Mouse (Mus musculus): ENCODE data around the gene Moxd1. TPM values are rescaled to one million over a fixed set of nuclear protein-coding genes. Genes with fewer than 3 reads are reported as not detected.
A peak's percentile ranks its signal among the peaks of the same experiment; 100 is the strongest.

Gene Moxd1
- total and polyA plus RNA-seq, 3 experiments = 0.32 to 0.53 (median 0.50) TPM

DNA sequence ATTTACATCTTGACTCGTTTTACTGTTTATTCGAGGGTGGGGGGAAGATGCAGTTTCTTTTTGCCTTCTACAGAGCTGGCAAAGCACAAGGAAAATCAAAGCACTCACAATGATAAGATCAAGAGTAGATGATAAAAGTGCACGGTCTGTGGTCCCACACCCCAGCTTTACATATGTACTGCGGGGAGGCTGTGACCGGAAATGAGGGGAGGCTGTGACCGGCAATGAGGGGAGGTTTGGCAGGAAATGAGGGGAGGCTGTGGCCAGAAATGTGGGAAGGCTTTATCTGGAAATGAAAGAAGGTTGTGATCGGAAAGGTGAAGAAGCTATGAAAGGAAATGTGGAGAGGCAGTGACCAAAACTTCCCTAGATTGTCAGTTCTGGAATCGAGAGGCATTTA, 68.3 kb downstream of the Moxd1 start:
- TF ChIP-seq POLR2A (IDR thresholded peaks at IDR 0.05; ENCODE audit: insufficient read depth, low read depth, low read length) (no peak), EP300 (IDR thresholded peaks at IDR 0.05; ENCODE audit: insufficient read depth, low read depth, low read length) (no peak), CTCF (IDR thresholded peaks at IDR 0.05) (no peak)
- Histone ChIP-seq H3K9ac (ENCODE audit: low read depth, low read length) (no peak overlapping the region), H3K4me1 (ENCODE audit: control insufficient read depth, insufficient read depth, low read length) (no peaks in the 10 kb centered on the region), H3K4me3 (no peak overlapping the region), H3K27me3 (ENCODE audit: control insufficient read depth, insufficient read depth, low read length) (no peaks in the 10 kb centered on the region), H3K79me2 (replicated peaks; ENCODE audit: control insufficient read depth, insufficient read depth, low read length) (no peaks in the 10 kb centered on the region), H3K36me3 (ENCODE audit: control insufficient read depth, insufficient read depth, low read length) (no peaks in the 10 kb centered on the region), H3K27ac (no peak overlapping the region)
- intact Hi-C loops (cut with DNase I) = loop anchor here (10.0 kb wide), 1 partner anchor 477 kb away; no protein-coding TSS in a partner anchor
- 25% methylated on average over 8 of the region's 8 CpGs for WGBS
- no peak for DNase-seq

GRCm38 (mm10) chr10:24292671-24293070, 69.4 kb downstream of the Moxd1 start:
- 88% methylated on average over 1 of the region's 1 CpGs for WGBS
- intact Hi-C loops (cut with DNase I) = loop anchor here (10.0 kb wide), 1 partner anchor 478 kb away; no protein-coding TSS in a partner anchor
- H3K36me3 ChIP-seq (ENCODE audit: control insufficient read depth, insufficient read depth, low read length) = no peaks in the 10 kb centered on the region

GRCm38 (mm10) chr10:24296608-24297007, 73.3 kb downstream of the Moxd1 start:
- no peaks in the 10 kb centered on the region for H3K27me3 ChIP-seq (ENCODE audit: control insufficient read depth, insufficient read depth, low read length)

More at GRCm38 (mm10) chr10:24292671-24293070, 69.4 kb downstream of the Moxd1 start:
- no peak for DNase-seq
- no peak overlapping the region for H3K27ac ChIP-seq
- no peak overlapping the region for H3K9ac ChIP-seq (ENCODE audit: low read depth, low read length)
- no peaks in the 10 kb centered on the region; the same call in 1 of the 2 replicates for H3K4me1 ChIP-seq (ENCODE audit: control insufficient read depth, insufficient read depth, low read length)
- no peaks in the 10 kb centered on the region for H3K79me2 ChIP-seq (replicated peaks; ENCODE audit: control insufficient read depth, insufficient read depth, low read length)
- H3K27me3 ChIP-seq (ENCODE audit: control insufficient read depth, insufficient read depth, low read length) = no peaks in the 10 kb centered on the region
- TF ChIP-seq POLR2A (IDR thresholded peaks at IDR 0.05; ENCODE audit: insufficient read depth, low read depth, low read length) (no peak), EP300 (IDR thresholded peaks at IDR 0.05; ENCODE audit: insufficient read depth, low read depth, low read length) (no peak), CTCF (IDR thresholded peaks at IDR 0.05) (no peak)
- H3K4me3 ChIP-seq = no peak overlapping the region

DNA sequence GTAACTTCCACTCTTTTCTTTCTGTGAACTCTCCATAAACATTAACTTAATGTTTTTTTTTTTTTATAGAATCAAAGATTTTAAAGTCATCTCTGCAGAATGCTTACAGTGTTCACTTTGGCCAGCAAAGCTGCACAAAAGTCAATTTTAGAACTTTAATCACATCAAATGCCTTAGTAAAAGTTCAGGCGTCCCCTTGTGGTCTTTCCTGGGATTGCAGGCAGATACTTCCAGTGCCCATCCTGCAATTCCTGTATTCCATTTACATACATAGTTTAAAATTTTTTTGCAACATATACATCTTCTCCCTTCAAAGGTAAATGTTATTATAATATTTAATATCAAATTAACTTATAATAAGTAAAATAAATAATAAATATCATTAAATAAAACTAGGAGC, 74.5 kb downstream of the Moxd1 start:
- no peaks in the 10 kb centered on the region; the same call in 1 of the 2 replicates for H3K4me1 ChIP-seq (ENCODE audit: control insufficient read depth, insufficient read depth, low read length)
- no peak overlapping the region for H3K9ac ChIP-seq (ENCODE audit: low read depth, low read length)
- DNase-seq = peak in 1 of 2 experiments; percentile 56
- H3K27me3 ChIP-seq (ENCODE audit: control insufficient read depth, insufficient read depth, low read length) = no peaks in the 10 kb centered on the region
- WGBS = 0% methylated on average over 1 of the region's 1 CpGs
- intact Hi-C loops (cut with DNase I) = loop anchor here (2.0 to 10.0 kb wide), 3 partner anchors 107 to 483 kb away; no protein-coding TSS in a partner anchor
- H3K79me2 ChIP-seq (replicated peaks; ENCODE audit: control insufficient read depth, insufficient read depth, low read length) = no peaks in the 10 kb centered on the region
- H3K27ac ChIP-seq = no peak overlapping the region
- H3K4me3 ChIP-seq = no peak overlapping the region
- no peaks in the 10 kb centered on the region for H3K36me3 ChIP-seq (ENCODE audit: control insufficient read depth, insufficient read depth, low read length)
- no peak; the same call in 1 of the 2 replicates for TF ChIP-seq CTCF (IDR thresholded peaks at IDR 0.05)
- TF ChIP-seq POLR2A (IDR thresholded peaks at IDR 0.05; ENCODE audit: insufficient read depth, low read depth, low read length) = no peak
- no peak for TF ChIP-seq EP300 (IDR thresholded peaks at IDR 0.05; ENCODE audit: insufficient read depth, low read depth, low read length)

More at GRCm38 (mm10) chr10:24296608-24297007, 73.3 kb downstream of the Moxd1 start:
- H3K9ac ChIP-seq (ENCODE audit: low read depth, low read length) = no peak overlapping the region
- no peak for DNase-seq
- intact Hi-C loops (cut with DNase I) = loop anchor here (10.0 kb wide), 1 partner anchor 482 kb away; no protein-coding TSS in a partner anchor
- H3K36me3 ChIP-seq (ENCODE audit: control insufficient read depth, insufficient read depth, low read length) = no peaks in the 10 kb centered on the region
- 16% methylated on average over 4 of the region's 4 CpGs for WGBS
- no peak overlapping the region for H3K27ac ChIP-seq
- no peak overlapping the region for H3K4me3 ChIP-seq
- no peaks in the 10 kb centered on the region; the same call in 1 of the 2 replicates for H3K4me1 ChIP-seq (ENCODE audit: control insufficient read depth, insufficient read depth, low read length)
- H3K79me2 ChIP-seq (replicated peaks; ENCODE audit: control insufficient read depth, insufficient read depth, low read length) = no peaks in the 10 kb centered on the region
- no peak for TF ChIP-seq POLR2A (IDR thresholded peaks at IDR 0.05; ENCODE audit: insufficient read depth, low read depth, low read length)
- no peak for TF ChIP-seq EP300 (IDR thresholded peaks at IDR 0.05; ENCODE audit: insufficient read depth, low read depth, low read length)
- TF ChIP-seq CTCF (IDR thresholded peaks at IDR 0.05) = no peak

DNA sequence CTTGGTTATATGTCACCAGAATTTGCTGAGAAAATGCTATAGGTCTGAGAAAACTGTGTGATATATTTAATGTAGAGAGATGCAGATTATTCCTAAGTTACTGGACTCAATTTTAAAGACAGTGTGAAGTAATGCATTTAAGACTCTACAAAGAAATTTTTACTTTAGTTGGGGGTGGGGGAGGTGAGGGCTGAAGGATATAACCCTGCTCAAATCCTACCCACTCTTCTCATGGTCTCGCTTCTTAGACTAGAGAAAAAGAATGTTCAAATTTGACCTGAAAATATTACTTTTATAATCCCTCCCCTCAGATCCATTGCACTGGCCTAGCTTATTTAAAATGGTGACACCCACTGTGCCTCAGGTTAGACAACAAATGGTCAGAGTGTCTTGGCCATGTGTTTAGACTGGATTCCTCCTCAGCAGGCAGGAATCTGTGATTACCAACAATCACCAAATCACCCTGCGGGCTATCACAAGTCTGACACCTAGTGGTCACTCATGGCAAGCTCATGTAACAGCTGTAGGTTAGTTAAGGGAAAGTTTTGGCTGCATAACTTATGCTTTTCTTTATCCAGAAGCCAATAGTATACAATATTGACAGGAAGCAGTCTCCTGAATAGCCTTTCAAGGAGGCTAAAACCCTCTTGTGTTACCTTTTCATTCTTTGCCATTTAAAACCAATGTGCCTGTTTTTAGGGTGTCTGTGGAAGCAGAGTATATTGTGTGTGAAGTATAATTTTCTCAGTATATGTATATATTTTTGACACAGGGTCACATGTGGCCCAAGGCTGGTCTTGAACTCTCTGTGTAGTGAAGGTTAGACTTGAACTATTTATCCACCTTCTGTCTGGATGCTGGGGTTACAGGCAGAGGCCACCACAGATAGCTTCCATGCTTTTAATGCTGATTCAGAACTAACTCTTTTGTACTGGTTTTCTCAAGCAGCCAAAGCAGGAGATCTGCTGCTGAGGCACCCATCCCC, 75.2 kb downstream of the Moxd1 start:
- peak; percentile 26 to 55 for DNase-seq
- Histone ChIP-seq H3K79me2 (replicated peaks; ENCODE audit: control insufficient read depth, insufficient read depth, low read length) (no peaks in the 10 kb centered on the region), H3K9ac (ENCODE audit: low read depth, low read length) (no peak overlapping the region), H3K27ac (no peak overlapping the region), H3K27me3 (ENCODE audit: control insufficient read depth, insufficient read depth, low read length) (no peaks in the 10 kb centered on the region), H3K36me3 (ENCODE audit: control insufficient read depth, insufficient read depth, low read length) (no peaks in the 10 kb centered on the region), H3K4me1 (ENCODE audit: control insufficient read depth, insufficient read depth, low read length) (no peaks in the 10 kb centered on the region; the same call in 1 of the 2 replicates), H3K4me3 (no peak overlapping the region)
- TF ChIP-seq CTCF (IDR thresholded peaks at IDR 0.05) (peak; percentile 91), EP300 (IDR thresholded peaks at IDR 0.05; ENCODE audit: insufficient read depth, low read depth, low read length) (no peak)
- WGBS = 50% methylated on average over 2 of the region's 2 CpGs
- intact Hi-C loops (cut with DNase I) = loop anchor here (2.0 to 10.0 kb wide), 3 partner anchors 108 to 484 kb away; no protein-coding TSS in a partner anchor
